Mouse (Mus musculus) testis, adult 2 months (tissue): ENCODE data around the gene Cfap126.

Experiments
- CTCF ChIP-seq: fragments of 200-500 bp; IDR thresholded peaks from 2 replicates; pipeline ENCODE4 v1.5.1; 2012; ENCODE audit warnings: low read depth, mild to moderate bottlenecking, inconsistent platforms, low read length, moderate library complexity; ENCODE audit not compliant: control insufficient read depth, insufficient read depth, insufficient replicate concordance
- POLR2A ChIP-seq: fragments of 200-500 bp; IDR thresholded peaks from 2 replicates; pipeline ENCODE4 v1.6.1; 2012; ENCODE audit warnings: low read depth, mild to moderate bottlenecking, inconsistent platforms, low read length, moderate library complexity; ENCODE audit not compliant: control insufficient read depth

- TF ChIP-seq CTCF (no peak), POLR2A (no peak)
These were observed 23.8 kb upstream of the Cfap126 start for GRCm38 (mm10) chr1:171089891-171090290.
